Mouse (Mus musculus) forebrain, embryonic 14.5 days (tissue): ENCODE results near the gene Esrrb. TPM values are rescaled to one million over a fixed set of nuclear protein-coding genes. Genes with fewer than 3 reads are reported as not detected.

Experiments used
- ATAC-seq: fragments of 200-750 bp; cut with Nextera tagmentation; 2 replicates; pipeline ENCODE4 v1.8.0; 2017; ENCODE audit warnings: mild to moderate bottlenecking, moderate library complexity
- DNase-seq: peaks from one replicate; pipeline ENCODE4 v3.0.0-alpha.2; 2015; ENCODE audit warnings: low spot score
- H3K27ac ChIP-seq: fragments of 300-500 bp; sonication (generic); 2 replicates; pipeline ENCODE4 v1.5.1; 2014; ENCODE audit warnings: low read depth, mild to moderate bottlenecking, control low read depth, low read length, moderate library complexity
- H3K27me3 ChIP-seq: fragments of 300-500 bp; sonication (generic); replicated peaks from 2 replicates; pipeline ENCODE4 v1.6.1; 2014; ENCODE audit warnings: low read length, control low read depth, mixed read lengths; ENCODE audit not compliant: control insufficient read depth, insufficient read depth
- H3K36me3 ChIP-seq: fragments of 300-500 bp; sonication (generic); 2 replicates; pipeline ENCODE4 v1.6.1; 2014; ENCODE audit warnings: low read length, control low read depth; ENCODE audit not compliant: control insufficient read depth, insufficient read depth
- H3K4me1 ChIP-seq: fragments of 300-500 bp; sonication (generic); 2 replicates; pipeline ENCODE4 v1.6.1; 2014; ENCODE audit warnings: antibody characterized with exemption, low read length, control low read depth; ENCODE audit not compliant: control insufficient read depth, insufficient read depth
- H3K4me2 ChIP-seq: fragments of 300-500 bp; sonication (generic); 2 replicates; pipeline ENCODE4 v1.6.1; 2014; ENCODE audit warnings: mild to moderate bottlenecking, control low read depth, low read length
- H3K4me3 ChIP-seq: fragments of 300-500 bp; sonication (generic); 2 replicates; pipeline ENCODE4 v1.5.1; 2014; ENCODE audit warnings: low read depth, low read length, control low read depth
- H3K9ac ChIP-seq: fragments of 300-500 bp; sonication (generic); 2 replicates; pipeline ENCODE4 v1.6.1; 2014; ENCODE audit warnings: mild to moderate bottlenecking, low read length, control low read depth, moderate library complexity
- H3K9me3 ChIP-seq: fragments of 300-500 bp; sonication (generic); replicated peaks from 2 replicates; pipeline ENCODE4 v1.6.1; 2016; ENCODE audit warnings: low read length, control low read depth, mixed read lengths; ENCODE audit not compliant: control insufficient read depth
- WGBS: fragments of 180-500 bp; shearing (Covaris S2); extraction: QIAGEN DNeasy Blood & Tissue Kit; methylation state at CpG from one replicate; pipeline ENCODE4 v1.1.7; 2014; 5-methylcytosine and 5-hydroxymethylcytosine counted together
- polyA plus RNA-seq: library from polyadenylated mRNA; unstranded; fragments of >200 nt; fragmentation: Nextera tagmentation; extraction: Ambion mirVana; gene quantifications from 2 replicates; pipeline ENCODE4 v1.2.1, GENCODE M21; 2014

Esrrb gene
- polyA plus RNA-seq, 1 experiment from 2014 or later: 0.32 TPM

DNA sequence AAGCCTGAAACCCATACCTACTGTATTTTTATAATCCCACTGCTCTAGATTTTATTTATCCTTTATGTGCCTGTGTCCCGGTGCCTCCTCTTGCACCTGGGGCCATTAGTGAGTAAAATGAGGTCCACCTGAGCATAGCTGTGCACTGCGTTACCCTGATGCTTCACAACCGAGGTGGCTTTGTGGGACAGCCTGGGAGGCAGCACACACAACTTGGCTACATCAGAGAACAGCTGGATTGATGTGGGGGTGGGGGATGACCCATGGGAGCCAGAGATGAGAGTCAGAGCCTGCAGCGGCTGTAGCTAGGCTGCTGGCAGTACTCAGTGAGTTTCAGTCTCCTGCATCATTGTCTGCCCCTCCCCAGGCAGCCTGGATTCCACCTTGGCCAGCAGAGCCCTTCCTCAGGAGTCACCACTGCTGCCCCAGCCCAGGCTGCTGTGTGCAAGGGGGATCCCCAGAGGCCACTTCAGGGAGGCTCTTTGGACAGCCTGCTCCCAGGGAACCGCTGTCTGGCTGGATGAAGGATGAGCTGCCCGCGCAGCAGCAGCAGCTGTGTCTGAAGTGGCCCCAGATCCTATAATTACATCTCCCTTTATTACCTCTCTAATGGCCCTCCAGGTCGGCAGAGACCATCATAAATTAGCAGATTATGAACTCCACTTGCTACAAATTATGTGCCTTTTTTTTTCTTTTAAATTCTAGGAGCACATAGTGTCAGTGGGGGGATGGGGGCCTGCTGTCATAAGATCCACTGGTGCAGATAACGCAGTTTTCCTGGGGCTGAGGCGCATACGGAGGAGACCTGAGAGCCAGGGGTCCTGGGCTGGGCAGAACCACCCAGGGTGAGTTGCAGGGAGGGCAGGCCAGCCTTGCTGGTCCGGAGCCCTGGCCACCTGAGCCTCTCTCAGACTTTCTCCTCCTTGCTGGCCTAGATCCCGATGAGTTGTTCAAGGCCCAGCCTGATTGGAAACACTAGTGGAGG, 148.7 kb downstream of the Esrrb start:
- no peaks in the 10 kb centered on the region for H3K9me3 ChIP-seq
- ATAC-seq (no peak), DNase-seq (no peak)
- H3K9ac ChIP-seq: no peak overlapping the region
- WGBS: 51% methylated on average over 13 of the region's 13 CpGs
- H3K36me3 ChIP-seq: no peaks in the 10 kb centered on the region
- no peak overlapping the region for H3K4me3 ChIP-seq
- H3K27ac ChIP-seq: no peak overlapping the region
- no peak overlapping the region for H3K4me2 ChIP-seq
- no peaks in the 10 kb centered on the region for H3K4me1 ChIP-seq
- H3K27me3 ChIP-seq: no peaks in the 10 kb centered on the region

GRCm38 (mm10) chr12:86512335-86512734, 151.4 kb downstream of the Esrrb start:
- DNase-seq (no peak), ATAC-seq (no peak)
- no peaks in the 10 kb centered on the region for H3K27me3 ChIP-seq
- H3K27ac ChIP-seq: no peak overlapping the region
- H3K4me1 ChIP-seq: no peaks in the 10 kb centered on the region
- WGBS: 83% methylated on average over 3 of the region's 3 CpGs
- H3K9ac ChIP-seq: no peak overlapping the region
- H3K9me3 ChIP-seq: no peaks in the 10 kb centered on the region
- H3K4me2 ChIP-seq: no peak overlapping the region
- H3K36me3 ChIP-seq: no peaks in the 10 kb centered on the region
- H3K4me3 ChIP-seq: no peak overlapping the region

DNA sequence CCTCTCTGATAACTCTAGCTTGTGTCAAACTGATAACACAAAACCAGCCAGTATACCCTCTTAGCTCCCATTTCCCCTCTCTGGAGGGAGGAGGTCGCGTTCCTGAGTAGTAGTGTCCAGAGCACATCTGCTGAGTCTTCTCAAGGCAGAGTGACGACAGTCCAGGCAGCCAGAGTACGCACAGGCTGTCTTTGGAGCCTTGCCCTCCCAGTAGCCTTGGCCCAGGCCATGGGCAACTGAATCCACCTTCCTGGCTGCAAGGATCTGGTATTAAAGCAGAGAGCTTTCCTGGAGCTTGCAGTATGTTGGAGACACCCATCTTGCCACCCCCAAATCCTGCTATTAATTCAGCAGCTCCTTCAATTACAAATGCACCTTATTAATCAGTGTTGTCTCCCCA, 152.7 kb downstream of the Esrrb start:
- H3K36me3 ChIP-seq: no peaks in the 10 kb centered on the region
- no peaks in the 10 kb centered on the region for H3K9me3 ChIP-seq
- ATAC-seq: no peak
- DNase-seq: no peak
- no peaks in the 10 kb centered on the region for H3K27me3 ChIP-seq
- 95% methylated on average over 4 of the region's 4 CpGs for WGBS
- no peak overlapping the region for H3K27ac ChIP-seq
- no peak overlapping the region for H3K9ac ChIP-seq
- peaks cover 2% of the 10 kb centered on the region; the same call in 1 of the 2 replicates for H3K4me1 ChIP-seq
- H3K4me2 ChIP-seq: no peak overlapping the region
- no peak overlapping the region for H3K4me3 ChIP-seq

GRCm38 (mm10) chr12:86516602-86517001, 155.7 kb downstream of the Esrrb start:
- Histone ChIP-seq H3K4me3 (no peak overlapping the region), H3K27ac (no peak overlapping the region), H3K4me2 (no peak overlapping the region), H3K36me3 (no peaks in the 10 kb centered on the region), H3K9me3 (no peaks in the 10 kb centered on the region), H3K9ac (no peak overlapping the region), H3K27me3 (no peaks in the 10 kb centered on the region), H3K4me1 (peaks cover 6% of the 10 kb centered on the region; the same call in 1 of the 2 replicates)
- WGBS: 77% methylated on average over 5 of the region's 5 CpGs
- DNase-seq (no peak), ATAC-seq (no peak)

GRCm38 (mm10) chr12:86517721-86518120, 156.8 kb downstream of the Esrrb start:
- Histone ChIP-seq H3K4me2 (no peak overlapping the region), H3K4me3 (no peak overlapping the region), H3K4me1 (peaks cover 6% of the 10 kb centered on the region; the same call in 1 of the 2 replicates), H3K9ac (no peak overlapping the region), H3K9me3 (no peaks in the 10 kb centered on the region), H3K36me3 (no peaks in the 10 kb centered on the region), H3K27ac (no peak overlapping the region), H3K27me3 (no peaks in the 10 kb centered on the region)
- DNase-seq (no peak), ATAC-seq (no peak)
- whole genome bisulfite sequencing: 51% methylated on average over 6 of the region's 6 CpGs

DNA sequence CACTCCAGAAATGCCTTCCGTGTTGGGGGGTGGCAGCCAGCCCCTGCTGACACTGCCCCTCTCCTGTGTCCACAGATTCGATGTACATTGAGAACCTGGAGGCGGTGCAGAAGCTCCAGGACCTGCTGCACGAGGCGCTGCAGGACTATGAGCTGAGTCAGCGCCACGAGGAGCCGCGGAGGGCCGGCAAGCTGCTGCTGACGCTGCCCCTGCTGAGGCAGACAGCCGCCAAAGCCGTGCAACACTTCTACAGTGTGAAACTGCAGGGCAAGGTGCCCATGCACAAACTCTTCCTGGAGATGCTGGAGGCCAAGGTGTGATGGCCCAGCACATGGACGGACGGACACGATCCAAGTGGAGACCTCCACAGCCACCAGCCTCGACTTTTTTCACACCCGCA, 157.8 kb downstream of the Esrrb start:
- DNase-seq: peak; percentile 44
- 33% methylated on average over 18 of the region's 18 CpGs for WGBS
- no peaks in the 10 kb centered on the region for H3K27me3 ChIP-seq
- no peak for ATAC-seq
- no peak overlapping the region for H3K27ac ChIP-seq
- no peak overlapping the region for H3K9ac ChIP-seq
- no peak overlapping the region for H3K4me3 ChIP-seq
- H3K4me2 ChIP-seq: 0 out of 2 replicates have a peak overlapping the region, but pooled peaks have one; percentile 7
- H3K9me3 ChIP-seq: no peaks in the 10 kb centered on the region
- H3K4me1 ChIP-seq: peaks cover 6% of the 10 kb centered on the region; the same call in 1 of the 2 replicates
- H3K36me3 ChIP-seq: no peaks in the 10 kb centered on the region

DNA sequence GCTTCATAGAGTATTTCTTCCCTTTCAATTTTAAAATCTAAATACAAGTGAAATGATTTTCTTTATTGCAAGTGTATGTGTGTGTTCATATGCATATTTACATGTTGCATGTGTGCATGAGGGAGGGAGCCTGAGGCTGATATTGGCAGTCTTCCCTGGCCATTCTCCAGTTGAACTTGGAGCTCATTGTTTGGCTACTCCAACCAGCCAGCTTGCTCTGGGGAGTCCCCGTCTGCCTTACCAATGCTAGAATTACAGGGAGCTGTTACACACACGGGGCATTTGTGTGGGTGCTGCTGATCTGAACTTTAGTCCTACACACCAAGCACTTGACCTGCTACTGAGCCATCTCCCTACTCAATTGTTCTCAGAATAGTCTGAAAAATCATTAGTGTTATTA, 173.4 kb downstream of the Esrrb start:
- Histone ChIP-seq H3K9me3 (no peaks in the 10 kb centered on the region), H3K4me3 (no peak overlapping the region), H3K36me3 (no peaks in the 10 kb centered on the region), H3K4me2 (no peak overlapping the region), H3K4me1 (no peaks in the 10 kb centered on the region), H3K27ac (no peak overlapping the region), H3K27me3 (no peaks in the 10 kb centered on the region), H3K9ac (no peak overlapping the region)
- DNase-seq (peak; percentile 85), ATAC-seq (peak; percentile 67; the same call in 1 of the 2 replicates)
- WGBS: 42% methylated on average over 2 of the region's 2 CpGs

GRCm38 (mm10) chr12:86537799-86538198, 176.9 kb downstream of the Esrrb start:
- DNase-seq (no peak), ATAC-seq (no peak)
- H3K4me3 ChIP-seq: no peak overlapping the region
- H3K9me3 ChIP-seq: no peaks in the 10 kb centered on the region
- H3K36me3 ChIP-seq: no peaks in the 10 kb centered on the region
- no peak overlapping the region for H3K27ac ChIP-seq
- no peak overlapping the region for H3K9ac ChIP-seq
- no peak overlapping the region for H3K4me2 ChIP-seq
- no peaks in the 10 kb centered on the region for H3K27me3 ChIP-seq
- H3K4me1 ChIP-seq: no peaks in the 10 kb centered on the region

DNA sequence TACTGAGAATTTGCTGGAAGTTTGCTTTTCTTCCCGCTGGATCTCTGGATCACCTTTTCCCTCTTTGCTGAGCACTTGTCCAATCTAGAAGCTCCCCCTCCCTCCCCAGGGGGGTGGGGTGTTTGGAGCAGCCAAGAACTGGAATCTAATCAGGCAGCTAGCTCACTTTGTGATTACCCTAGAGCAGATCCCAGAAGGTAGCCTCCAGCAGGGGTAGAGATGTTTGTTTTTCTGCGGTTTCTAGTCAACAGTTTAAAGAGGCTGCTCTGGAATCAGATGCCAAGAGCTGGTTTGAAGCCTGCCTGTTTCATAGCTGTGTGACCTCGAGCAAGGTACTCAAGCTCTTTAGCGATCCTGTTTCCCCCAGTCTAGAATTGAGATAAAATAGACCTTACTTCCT, 177.8 kb downstream of the Esrrb start:
- Histone ChIP-seq H3K4me3 (no peak overlapping the region), H3K36me3 (no peaks in the 10 kb centered on the region), H3K4me2 (no peak overlapping the region), H3K9ac (no peak overlapping the region), H3K4me1 (no peaks in the 10 kb centered on the region), H3K27me3 (no peaks in the 10 kb centered on the region), H3K27ac (no peak overlapping the region), H3K9me3 (no peaks in the 10 kb centered on the region)
- WGBS: 81% methylated on average over 4 of the region's 4 CpGs
- ATAC-seq (no peak), DNase-seq (no peak)
